Mouse (Mus musculus): Measurements from ENCODE around the gene Cdh23.

GRCm38 (mm10) chr10:60266842-60267401 lies 429.4 kb downstream of the Cdh23 start:
- TF ChIP-seq ZNF384 (IDR thresholded peaks at IDR 0.05; ENCODE audit: low read depth, low read length) (no peak), CHD2 (IDR thresholded peaks at IDR 0.05; ENCODE audit: low read depth, low read length) (no peak), MAFK (IDR thresholded peaks at IDR 0.05; ENCODE audit: insufficient read depth, low read depth, low read length) (no peak), ZC3H11A (IDR thresholded peaks at IDR 0.05; ENCODE audit: borderline replicate concordance, low read depth, low read length) (no peak), HCFC1 (IDR thresholded peaks at IDR 0.05; ENCODE audit: borderline replicate concordance, insufficient read depth, low read length) (no peak)
